Comparison of ENCODE assay signal across 19 mouse cellular contexts in genomic region chr13:104039861-104040260, GRCm38 (mm10).
DNase-seq lines count a peak whose midpoint lies in the region; ATAC-seq and TF ChIP-seq lines count a peak whose summit lies in the region.
"Had no signal": no experiment of that assay in that cellular context is flagged by ENCODE, and none has a peak within 500 bp of the region (broad histone marks: within the 10 kb centered on the region; RNA-seq: fewer than 3 reads in every experiment).

No protein-coding gene starts in this region.

- peak; percentile 50 for ATAC-seq in hindbrain, postnatal 0 days
- ATAC-seq in hindbrain, embryonic 12.5 days (ENCODE audit: low FRiP score): no peak
- ATAC-seq in lung, postnatal 0 days: no peak
- ATAC-seq: intestine, embryonic 16.5 days; midbrain, embryonic 15.5 days had no signal

- H3K9me3 ChIP-seq in hindbrain, postnatal 0 days (ENCODE audit: low read length): no peaks in the 10 kb centered on the region
- H3K9me3 ChIP-seq in hindbrain, embryonic 12.5 days (replicated peaks): no peaks in the 10 kb centered on the region
- no peaks in the 10 kb centered on the region for H3K9me3 ChIP-seq in lung, postnatal 0 days (ENCODE audit: low read length)
- H3K9me3 ChIP-seq: forebrain, embryonic 12.5 days; heart, embryonic 10.5 days; midbrain, embryonic 15.5 days; neural tube, embryonic 12.5 days had no signal

- H3K27me3 ChIP-seq in hindbrain, postnatal 0 days (ENCODE audit: insufficient read depth, low read length): no peaks in the 10 kb centered on the region
- H3K27me3 ChIP-seq in hindbrain, embryonic 12.5 days: no peaks in the 10 kb centered on the region
- H3K27me3 ChIP-seq in lung, postnatal 0 days (replicated peaks; ENCODE audit: insufficient read depth, low read length): no peaks in the 10 kb centered on the region
- H3K27me3 ChIP-seq: CH12.LX; forebrain, embryonic 12.5 days; midbrain, embryonic 15.5 days; neural tube, embryonic 12.5 days had no signal

- peaks cover 6% of the 10 kb centered on the region; the same call in 1 of the 2 replicates for H3K4me1 ChIP-seq in hindbrain, postnatal 0 days (ENCODE audit: insufficient read depth, low read length)
- peaks cover 7% of the 10 kb centered on the region; the same call in 1 of the 2 replicates for H3K4me1 ChIP-seq in hindbrain, embryonic 12.5 days
- peaks cover 21% of the 10 kb centered on the region; the same call in 1 of the 2 replicates for H3K4me1 ChIP-seq in lung, postnatal 0 days (ENCODE audit: insufficient read depth, low read depth, low read length)
- H3K4me1 ChIP-seq: midbrain, embryonic 15.5 days; neural tube, embryonic 12.5 days had no signal

- 0 out of 2 replicates have a peak, but pooled peaks have one; percentile 24 for TF ChIP-seq EP300 in lung, postnatal 0 days (IDR thresholded peaks at IDR 0.05)

- no peak for TF ChIP-seq CTCF in hindbrain, postnatal 0 days (IDR thresholded peaks at IDR 0.05; ENCODE audit: low read depth)
- no peak for TF ChIP-seq CTCF in lung, postnatal 0 days (IDR thresholded peaks at IDR 0.05)

- H3K4me2 ChIP-seq in hindbrain, postnatal 0 days (ENCODE audit: low read depth, low read length): no peak overlapping the region
- no peak overlapping the region for H3K4me2 ChIP-seq in hindbrain, embryonic 12.5 days (replicated peaks)
- no peak overlapping the region for H3K4me2 ChIP-seq in lung, postnatal 0 days (replicated peaks; ENCODE audit: low read depth, low read length)
- H3K4me2 ChIP-seq: forebrain, embryonic 12.5 days; midbrain, embryonic 15.5 days; neural tube, embryonic 12.5 days had no signal

- 0 out of 2 replicates have a peak, but pooled peaks cover 4% of the 10 kb centered on the region for H3K36me3 ChIP-seq in hindbrain, postnatal 0 days (ENCODE audit: insufficient read depth, low read length)
- no peaks in the 10 kb centered on the region for H3K36me3 ChIP-seq in hindbrain, embryonic 12.5 days
- no peaks in the 10 kb centered on the region for H3K36me3 ChIP-seq in lung, postnatal 0 days (ENCODE audit: insufficient read depth, low read length)
- H3K36me3 ChIP-seq: forebrain, embryonic 12.5 days; heart, embryonic 10.5 days; neural tube, embryonic 12.5 days had no signal

- H3K27ac ChIP-seq in hindbrain, postnatal 0 days: no peak overlapping the region
- H3K27ac ChIP-seq in hindbrain, embryonic 12.5 days: no peak overlapping the region
- 0 out of 2 replicates have a peak overlapping the region, but pooled peaks have one; percentile 9 for H3K27ac ChIP-seq in lung, postnatal 0 days (ENCODE audit: low read length)
- H3K27ac ChIP-seq: forebrain, embryonic 12.5 days; heart, embryonic 10.5 days; midbrain, embryonic 15.5 days; neural tube, embryonic 12.5 days had no signal

- no peak overlapping the region for H3K9ac ChIP-seq in hindbrain, postnatal 0 days (replicated peaks; ENCODE audit: low read length)
- no peak overlapping the region for H3K9ac ChIP-seq in hindbrain, embryonic 12.5 days
- no peak overlapping the region for H3K9ac ChIP-seq in lung, postnatal 0 days (replicated peaks; ENCODE audit: low read depth)
- H3K9ac ChIP-seq: forebrain, embryonic 12.5 days; midbrain, embryonic 15.5 days; neural tube, embryonic 12.5 days had no signal

- no peak overlapping the region for H3K4me3 ChIP-seq in hindbrain, postnatal 0 days (ENCODE audit: low read length)
- no peak overlapping the region for H3K4me3 ChIP-seq in hindbrain, embryonic 12.5 days
- no peak overlapping the region for H3K4me3 ChIP-seq in lung, postnatal 0 days (ENCODE audit: low read depth, low read length)
- H3K4me3 ChIP-seq: forebrain, embryonic 12.5 days; heart, embryonic 10.5 days; midbrain, embryonic 15.5 days; neural tube, embryonic 12.5 days had no signal

- 52% methylated on average over 4 of the region's 4 CpGs for WGBS in hindbrain, postnatal 0 days
- 67% methylated on average over 4 of the region's 4 CpGs for WGBS in hindbrain, embryonic 12.5 days
- WGBS in lung, postnatal 0 days: 52% methylated on average over 4 of the region's 4 CpGs

- DNase-seq in hindbrain, postnatal 0 days (ENCODE audit: low spot score): peak; percentile 45
- DNase-seq in lung, postnatal 0 days (ENCODE audit: low spot score): peak; percentile 79
- DNase-seq in lung, adult 18-20 months: no peak
- peak; percentile 67 for DNase-seq in adipocyte (ENCODE audit: low spot score)
- peak; percentile 30 for DNase-seq in skeletal muscle tissue, adult 2 months (ENCODE audit: low read depth, low spot score)
- no peak for DNase-seq in right cerebral cortex, postnatal 4 days
- DNase-seq: cerebellum, postnatal 10 days; gastrocnemius, postnatal 14 days; kidney, postnatal 10 days; layer of hippocampus, postnatal 36 days; retina, postnatal 1 day; thymus, adult 2 months had no signal

Comparison
In these comparisons a context has a peak if more than half of its experiments do, and no peak if none do; other contexts are left out.
1. DNase-seq: peak in hindbrain, postnatal 0 days (single experiment), lung, postnatal 0 days (single experiment), adipocyte (single experiment) and skeletal muscle tissue, adult 2 months (single experiment); none in lung, adult 18-20 months (0 of 2) and right cerebral cortex, postnatal 4 days (single experiment).